Comparison of ENCODE assay signal across 21 mouse cellular contexts in the genomic region with DNA sequence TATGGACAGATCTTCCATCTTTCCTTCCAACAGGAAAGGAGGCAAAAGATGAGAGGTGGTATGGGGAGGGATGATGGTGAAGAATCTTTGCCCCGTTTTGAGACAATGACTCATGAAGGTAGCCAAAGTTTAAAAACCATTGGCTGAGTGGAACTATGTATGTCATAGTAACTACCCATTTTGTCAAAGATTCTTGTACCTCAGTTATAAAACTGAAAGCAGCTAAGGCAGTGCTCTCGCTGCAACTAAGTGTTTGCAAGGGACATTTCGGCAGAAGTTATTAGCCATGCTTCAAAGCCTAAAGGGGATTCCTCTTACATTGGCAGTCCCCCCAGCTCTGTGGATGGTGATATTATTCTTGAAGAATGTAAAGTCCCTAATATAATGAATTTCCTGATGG. TPM values are rescaled to one million over a fixed set of nuclear protein-coding genes. Genes with fewer than 3 reads are reported as not detected.
"Had no signal": no experiment of that assay in that cellular context is flagged by ENCODE, and none has a peak within 500 bp of the region (broad histone marks: within the 10 kb centered on the region; RNA-seq: fewer than 3 reads in every experiment).

No protein-coding gene starts in this region.

- H3K27ac ChIP-seq: heart, embryonic 10.5 days; hindbrain, embryonic 13.5 days; hindbrain, embryonic 15.5 days; hindbrain, postnatal 0 days; intestine, embryonic 15.5 days; left cerebral cortex, adult 2 months; limb, embryonic 10.5 days; limb, embryonic 12.5 days had no signal

- H3K27me3 ChIP-seq: heart, embryonic 12.5 days; hindbrain, embryonic 15.5 days; intestine, embryonic 15.5 days; limb, embryonic 12.5 days had no signal

- DNase-seq: gastrocnemius, postnatal 14 days; gastrocnemius, postnatal 36 days; heart, adult 18-20 months; heart, postnatal 10 days; kidney, adult 18-20 months; kidney, adult 8-10 months; kidney, postnatal 10 days; kidney, postnatal 25 days; kidney, postnatal 4 days; liver had no signal

RNA-seq across cellular contexts. Expression of a gene that starts 1.1 kb away (rescaled TPM):
- total RNA-seq: granulocyte monocyte progenitor cell, adult 5-6 weeks had no signal
- polyA plus RNA-seq: inflammation-experienced regulatory T-cells, adult 6 months had no signal
